Mouse (Mus musculus) MEL (cell line): ENCODE data around the gene Trmt2a. TPM values are rescaled to one million over a fixed set of nuclear protein-coding genes. Genes with fewer than 3 reads are reported as not detected.

Experiments
- DNase-seq: peaks from one replicate; pipeline ENCODE4 v3.0.0; 2011; ENCODE audit warnings: low read depth, low spot score
- H3K27ac ChIP-seq: 2 replicates; pipeline ENCODE4 v1.5.1; 2012; ENCODE audit warnings: low read depth, mild to moderate bottlenecking, control low read depth, low read length, moderate library complexity; ENCODE audit not compliant: control insufficient read depth
- H3K27me3 ChIP-seq, 2 experiments: fragments of 150-350 bp in 1 of 2; sonication (generic) in 1 of 2; 2 replicates each; pipeline ENCODE4 v1.6.1; 2012; ENCODE audit warnings: low read length in 2 of 2, mild to moderate bottlenecking in 2 of 2, improper control_type of control experiment in 1 of 2, moderate library complexity in 1 of 2; ENCODE audit not compliant: insufficient read depth in 2 of 2, control insufficient read depth in 1 of 2
- H3K36me3 ChIP-seq, 2 experiments: 2 replicates each; pipeline ENCODE4 v1.6.1; 2012 to 2014; ENCODE audit warnings: low read length in 2 of 2, improper control_type of control experiment in 1 of 2, inconsistent platforms in 1 of 2, mild to moderate bottlenecking in 1 of 2; ENCODE audit not compliant: insufficient read depth in 2 of 2, control insufficient read depth in 1 of 2
- H3K4me1 ChIP-seq, 2 experiments: fragments of 150-350 bp in 1 of 2; sonication (generic) in 1 of 2; 2 replicates each; pipeline ENCODE4 v1.6.1; 2012; ENCODE audit warnings: low read length in 2 of 2, improper control_type of control experiment in 1 of 2, mild to moderate bottlenecking in 1 of 2; ENCODE audit not compliant: insufficient read depth in 2 of 2, control insufficient read depth in 1 of 2
- H3K4me3 ChIP-seq, 2 experiments: fragments of 150-350 bp in 1 of 2; sonication (generic) in 1 of 2; 2 replicates each; pipeline ENCODE4 v1.5.1; 2012; ENCODE audit warnings: low read depth in 2 of 2, low read length in 2 of 2, mild to moderate bottlenecking in 2 of 2, moderate library complexity in 2 of 2, control low read depth in 1 of 2, improper control_type of control experiment in 1 of 2; ENCODE audit not compliant: control insufficient read depth in 1 of 2, insufficient read depth in 1 of 2
- H3K79me2 ChIP-seq: 2 replicates; pipeline ENCODE4 v1.6.1; 2012; ENCODE audit warnings: mild to moderate bottlenecking, low read length, moderate library complexity; ENCODE audit not compliant: control insufficient read depth, poor library complexity, insufficient read depth
- H3K9ac ChIP-seq: 2 replicates; pipeline ENCODE4 v1.6.1; 2012; ENCODE audit warnings: low read depth, mild to moderate bottlenecking, control low read depth, low read length, moderate library complexity; ENCODE audit not compliant: control insufficient read depth, poor library complexity, severe bottlenecking
- H3K9me3 ChIP-seq: fragments of 150-350 bp; sonication (generic); replicated peaks from 2 replicates; pipeline ENCODE4 v1.6.1; 2012; ENCODE audit warnings: mild to moderate bottlenecking, low read length, improper control_type of control experiment, moderate library complexity; ENCODE audit not compliant: insufficient read depth
- BHLHE40 ChIP-seq: IDR thresholded peaks from 2 replicates; pipeline ENCODE4 v1.6.1; 2012; ENCODE audit warnings: low read depth, mild to moderate bottlenecking, inconsistent platforms, low read length, improper control_type of control experiment, borderline replicate concordance
- CHD1 ChIP-seq: IDR thresholded peaks from 2 replicates; pipeline ENCODE4 v1.6.1; 2012; ENCODE audit warnings: low read depth, mild to moderate bottlenecking, inconsistent platforms, low read length, improper control_type of control experiment
- E2F4 ChIP-seq: IDR thresholded peaks from 2 replicates; pipeline ENCODE4 v1.6.1; 2011; ENCODE audit warnings: low read depth, low read length, improper control_type of control experiment, borderline replicate concordance
- GABPA ChIP-seq: IDR thresholded peaks from 2 replicates; pipeline ENCODE4 v1.6.1; 2012; ENCODE audit warnings: low read depth, mild to moderate bottlenecking, inconsistent platforms, low read length, improper control_type of control experiment, moderate library complexity
- GATA1 ChIP-seq: IDR thresholded peaks from 2 replicates; pipeline ENCODE4 v1.6.1; 2011; ENCODE audit warnings: low read depth, low read length, improper control_type of control experiment
- HCFC1 ChIP-seq: IDR thresholded peaks from 2 replicates; pipeline ENCODE4 v1.6.1; 2012; ENCODE audit warnings: low read depth, mild to moderate bottlenecking, inconsistent platforms, low read length, improper control_type of control experiment, moderate library complexity
- MAFK ChIP-seq: IDR thresholded peaks from 2 replicates; pipeline ENCODE4 v1.6.1; 2011; ENCODE audit warnings: low read depth, mild to moderate bottlenecking, low read length, improper control_type of control experiment, borderline replicate concordance
- MAX ChIP-seq: IDR thresholded peaks from 2 replicates; pipeline ENCODE4 v1.6.1; 2011; ENCODE audit warnings: low read length, improper control_type of control experiment
- MAZ ChIP-seq: IDR thresholded peaks from 2 replicates; pipeline ENCODE4 v1.6.1; 2012; ENCODE audit warnings: low read depth, mild to moderate bottlenecking, inconsistent platforms, low read length, improper control_type of control experiment
- MEF2A ChIP-seq: IDR thresholded peaks from 2 replicates; pipeline ENCODE4 v1.6.1; 2014; ENCODE audit warnings: low read depth, mild to moderate bottlenecking, inconsistent platforms, low read length, improper control_type of control experiment; ENCODE audit not compliant: poor library complexity, insufficient replicate concordance, severe bottlenecking; ENCODE audit errors: extremely low read depth
- MXI1 ChIP-seq: IDR thresholded peaks from 2 replicates; pipeline ENCODE4 v1.6.1; 2011; ENCODE audit warnings: mild to moderate bottlenecking, low read depth, low read length, improper control_type of control experiment
- MYC ChIP-seq: IDR thresholded peaks from 2 replicates; pipeline ENCODE4 v1.6.1; 2011; ENCODE audit warnings: low read depth, mild to moderate bottlenecking, low read length, improper control_type of control experiment, moderate library complexity
- NELFE ChIP-seq: IDR thresholded peaks from 2 replicates; pipeline ENCODE4 v1.6.1; 2011; ENCODE audit warnings: low read depth, low read length, improper control_type of control experiment
- NRF1 ChIP-seq: IDR thresholded peaks from 2 replicates; pipeline ENCODE4 v1.6.1; 2014; ENCODE audit warnings: low read depth, mild to moderate bottlenecking, inconsistent platforms, low read length, improper control_type of control experiment, moderate library complexity; ENCODE audit not compliant: poor library complexity, insufficient read depth, severe bottlenecking
- POLR2AphosphoS2 ChIP-seq: IDR thresholded peaks from 2 replicates; pipeline ENCODE4 v1.6.1; 2011; ENCODE audit warnings: low read length, improper control_type of control experiment
- POLR2AphosphoS5 ChIP-seq: IDR thresholded peaks from 2 replicates; pipeline ENCODE4 v1.6.1; 2012; ENCODE audit warnings: low read depth, borderline replicate concordance, mild to moderate bottlenecking, inconsistent platforms, low read length, moderate library complexity, mixed read lengths
- RAD21 ChIP-seq: IDR thresholded peaks from 2 replicates; pipeline ENCODE4 v1.6.1; 2011; ENCODE audit warnings: mild to moderate bottlenecking, low read depth, low read length, improper control_type of control experiment
- RCOR1 ChIP-seq: IDR thresholded peaks from 2 replicates; pipeline ENCODE4 v1.6.1; 2012; ENCODE audit warnings: low read depth, mild to moderate bottlenecking, inconsistent platforms, low read length, improper control_type of control experiment
- SIN3A ChIP-seq: IDR thresholded peaks from 2 replicates; pipeline ENCODE4 v1.6.1; 2012; ENCODE audit warnings: low read length, improper control_type of control experiment, inconsistent platforms
- SMC3 ChIP-seq: IDR thresholded peaks from 2 replicates; pipeline ENCODE4 v1.6.1; 2011; ENCODE audit warnings: low read depth, low read length, improper control_type of control experiment
- TAL1 ChIP-seq: IDR thresholded peaks from 2 replicates; pipeline ENCODE4 v1.6.1; 2012; ENCODE audit warnings: mild to moderate bottlenecking, inconsistent platforms, low read length, moderate library complexity, mixed read lengths
- TBP ChIP-seq: IDR thresholded peaks from 2 replicates; pipeline ENCODE4 v1.8.0; 2011; ENCODE audit warnings: low read depth, low read length, improper control_type of control experiment
- UBTF ChIP-seq: IDR thresholded peaks from 2 replicates; pipeline ENCODE4 v1.6.1; 2012; ENCODE audit warnings: low read depth, mild to moderate bottlenecking, inconsistent platforms, low read length, improper control_type of control experiment, moderate library complexity, borderline replicate concordance; ENCODE audit not compliant: insufficient read depth
- USF1 ChIP-seq: IDR thresholded peaks from 2 replicates; pipeline ENCODE4 v1.6.1; 2014; ENCODE audit warnings: low read depth, mild to moderate bottlenecking, inconsistent platforms, low read length, improper control_type of control experiment, moderate library complexity
- USF2 ChIP-seq, 2 experiments: IDR thresholded peaks; 2 replicates each; pipeline ENCODE4 v1.6.1; 2011 to 2012; ENCODE audit warnings: improper control_type of control experiment in 2 of 2, low read length in 2 of 2, borderline replicate concordance in 1 of 2, inconsistent platforms in 1 of 2, low read depth in 1 of 2, mild to moderate bottlenecking in 1 of 2; ENCODE audit not compliant: insufficient read depth in 1 of 2
- ZKSCAN1 ChIP-seq: IDR thresholded peaks from 2 replicates; pipeline ENCODE4 v1.6.1; 2012; ENCODE audit warnings: low read depth, mild to moderate bottlenecking, inconsistent platforms, low read length, improper control_type of control experiment, moderate library complexity
- ZMIZ1 ChIP-seq: IDR thresholded peaks from 2 replicates; pipeline ENCODE4 v1.6.1; 2012; ENCODE audit warnings: low read depth, mild to moderate bottlenecking, inconsistent platforms, low read length, improper control_type of control experiment, moderate library complexity
- ZNF384 ChIP-seq: IDR thresholded peaks from 2 replicates; pipeline ENCODE4 v1.6.1; 2012; ENCODE audit warnings: low read depth, mild to moderate bottlenecking, inconsistent platforms, low read length, improper control_type of control experiment
- polyA plus RNA-seq, 2 experiments: library from polyadenylated mRNA; stranded (reverse) in 1 of 2; unstranded in 1 of 2; fragments of >175 nt in 1 of 2; fragments of >200 nt in 1 of 2; gene quantifications; 2 replicates each; pipeline versions ENCODE4 v1.2.1 to v1.2.4; 2012; ENCODE audit warnings: low replicate concordance in 2 of 2, low read depth in 1 of 2; ENCODE audit not compliant: insufficient read length in 2 of 2, insufficient read depth in 1 of 2, missing spikeins in 1 of 2
- total RNA-seq: library from RNA; depleted of rRNA; stranded (reverse); fragments of 300-350 nt; gene quantifications from 2 replicates; pipeline ENCODE4 v1.2.3, GENCODE M21; 2012

The Trmt2a gene
- total and polyA plus RNA-seq, 3 experiments: 178 to 185 TPM; not detected in 1

GRCm38 (mm10) chr16:18247521-18248399 is 719 bp upstream of the Trmt2a start:
- H3K4me3 ChIP-seq: peak overlapping the region; percentile 69 to 90
- H3K9me3 ChIP-seq: no peaks in the 10 kb centered on the region
- H3K27ac ChIP-seq: peak overlapping the region; percentile 84
- peaks cover 67% of the 10 kb centered on the region for H3K79me2 ChIP-seq
- DNase-seq: peak; percentile 70
- H3K4me1 ChIP-seq: peaks cover 4 to 18% of the 10 kb centered on the region in 2 experiments; a peak in 3 of 4 replicates
- TF ChIP-seq POLR2AphosphoS5 (no peak), MAX (peak; percentile 69), USF1 (peak; percentile 69; the same call in 1 of the 2 replicates), BHLHE40 (peak; percentile 68; the same call in 1 of the 2 replicates), MXI1 (peak; percentile 81; the same call in 1 of the 2 replicates), RAD21 (no peak), UBTF (0 out of 2 replicates have a peak, but pooled peaks have one; percentile 64), ZKSCAN1 (no peak), GATA1 (peak; percentile 18; the same call in 1 of the 2 replicates), MAFK (no peak), RCOR1 (no peak), MEF2A (no peak), MYC (peak; percentile 78), POLR2AphosphoS2 (no peak), USF2 (IDR thresholded peaks at IDR 0.05; ENCODE audit: borderline replicate concordance in 1 of 2, insufficient read depth in 1 of 2, low read depth in 1 of 2, low read length in 2 of 2) (no peak), ZNF384 (peak; percentile 95), E2F4 (peak; percentile 34; the same call in 1 of the 2 replicates), MAZ (no peak), NRF1 (no peak), SIN3A (peak; percentile 74), GABPA (no peak), TAL1 (no peak), SMC3 (no peak), NELFE (no peak), TBP (no peak), ZMIZ1 (no peak; the same call in 1 of the 2 replicates), CHD1 (peak; percentile 92; the same call in 1 of the 2 replicates), HCFC1 (0 out of 2 replicates have a peak, but pooled peaks have one; percentile 36)
- H3K36me3 ChIP-seq: peaks cover 43% of the 10 kb centered on the region in 2 experiments
- H3K9ac ChIP-seq: peak overlapping the region; percentile 99
- H3K27me3 ChIP-seq: no peaks in the 10 kb centered on the region
